Mouse (Mus musculus): Measurements from ENCODE around the gene Efemp2. TPM values are rescaled to one million over a fixed set of nuclear protein-coding genes. Genes with fewer than 3 reads are reported as not detected.
A peak's percentile ranks its signal among the peaks of the same experiment; 100 is the strongest.

Efemp2 gene
- polyA plus RNA-seq, 1 experiment from 2014 or later: 68.9 TPM

DNA sequence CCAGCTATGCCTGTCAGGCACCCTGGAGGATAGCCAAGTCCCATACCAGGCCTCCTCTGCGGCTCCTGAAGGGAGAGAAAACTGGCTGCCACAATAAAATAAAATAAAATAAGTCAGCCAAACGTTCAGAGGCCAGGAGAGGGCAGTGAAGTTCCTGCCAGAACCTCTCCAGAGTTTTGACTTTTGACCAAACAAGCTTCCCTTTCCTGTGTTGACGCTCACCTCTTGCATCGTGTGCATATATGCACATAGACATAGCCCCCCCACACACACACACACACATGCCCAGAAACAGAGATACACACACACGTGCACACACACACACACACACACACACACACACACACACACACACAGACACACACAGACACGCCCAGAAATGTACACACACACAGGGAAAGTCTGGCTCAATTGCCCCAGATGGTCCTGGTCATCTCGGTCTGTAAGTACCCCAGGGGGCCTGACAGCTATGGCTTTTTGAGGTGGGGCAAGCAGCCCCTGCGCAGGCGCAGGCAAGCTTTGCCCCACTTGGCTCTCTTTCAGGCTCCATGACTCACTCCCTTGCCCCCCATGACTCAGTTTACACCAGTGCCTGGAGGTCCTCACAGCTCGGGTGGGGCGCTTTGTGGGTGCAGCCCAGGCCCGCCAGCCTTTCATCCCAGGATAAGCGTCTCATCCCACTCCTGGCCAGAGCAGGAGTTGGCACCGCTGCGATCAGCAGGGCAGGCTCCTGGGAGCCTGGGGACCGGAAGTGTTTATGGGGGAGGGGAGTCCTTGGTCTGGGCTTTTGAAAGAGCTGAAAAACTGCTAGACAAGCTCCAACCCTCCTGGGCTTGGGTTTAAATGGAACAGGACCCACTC lies 40.5 kb upstream of the Efemp2 start:
- Histone ChIP-seq H3K4me3 (peak overlapping the region; percentile 23), H3K27me3 (peaks cover 8% of the 10 kb centered on the region; the same call in 1 of the 2 replicates), H3K9ac (replicated peaks) (peak overlapping the region; percentile 31; the same call in 1 of the 2 replicates), H3K4me2 (replicated peaks) (peak overlapping the region; percentile 49), H3K9me3 (no peaks in the 10 kb centered on the region), H3K4me1 (peaks cover 8% of the 10 kb centered on the region), H3K27ac (replicated peaks) (no peak overlapping the region), H3K36me3 (no peaks in the 10 kb centered on the region)
- 17% methylated on average over 16 of the region's 16 CpGs for WGBS
- no peak for ATAC-seq (ENCODE audit: low FRiP score, low read depth)

DNA sequence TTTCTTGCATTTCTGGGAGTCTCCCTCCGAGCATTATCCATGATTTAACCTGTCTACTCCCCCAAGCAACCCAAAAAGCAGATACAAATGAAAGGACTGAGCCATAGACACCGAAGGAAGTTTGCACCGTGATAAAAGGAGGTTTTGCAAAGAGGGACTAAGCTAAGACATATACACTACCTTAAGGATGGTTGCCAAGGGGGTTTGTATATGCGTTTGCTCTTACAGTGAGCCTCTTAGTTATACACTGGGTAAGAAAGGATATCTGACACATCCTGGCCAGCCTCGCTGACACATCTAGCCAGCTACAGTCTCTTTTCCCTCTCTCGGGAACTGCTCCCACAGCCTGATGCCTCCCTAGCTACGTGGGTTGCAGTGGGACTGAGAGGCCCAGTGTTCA lies 39.8 kb upstream of the Efemp2 start:
- Histone ChIP-seq H3K4me2 (replicated peaks) (peak overlapping the region; percentile 49), H3K9ac (replicated peaks) (no peak overlapping the region), H3K9me3 (no peaks in the 10 kb centered on the region), H3K27ac (replicated peaks) (no peak overlapping the region), H3K27me3 (peaks cover 8% of the 10 kb centered on the region; the same call in 1 of the 2 replicates), H3K36me3 (no peaks in the 10 kb centered on the region), H3K4me1 (peaks cover 8% of the 10 kb centered on the region), H3K4me3 (no peak overlapping the region)
- WGBS: 72% methylated on average over 7 of the region's 7 CpGs
- no peak for ATAC-seq (ENCODE audit: low FRiP score, low read depth)

DNA sequence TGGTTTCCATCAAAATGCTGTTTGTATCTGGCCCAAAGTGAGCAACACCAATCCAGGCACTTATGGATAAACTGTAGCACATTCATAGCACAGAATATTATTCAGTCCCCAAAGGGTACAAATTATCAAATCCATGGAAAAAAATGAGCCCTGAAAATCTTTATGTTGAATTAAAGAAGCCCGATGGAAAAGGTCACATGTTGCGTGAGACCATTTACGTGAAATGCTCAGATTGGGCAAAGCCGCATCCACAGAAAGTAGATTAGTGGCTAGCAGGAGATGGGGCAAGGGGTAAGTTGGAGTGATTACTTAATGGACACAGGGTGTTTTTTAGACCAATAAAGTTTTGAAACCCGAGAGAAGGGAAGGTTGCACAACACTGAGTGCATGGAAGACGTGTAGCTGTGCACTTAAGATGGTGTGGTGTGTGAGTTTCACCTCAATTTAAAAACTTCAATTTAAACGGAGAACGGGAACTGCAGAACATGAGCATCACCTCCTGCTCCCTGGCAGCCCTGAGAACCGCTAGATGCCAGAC lies 29.3 kb upstream of the Efemp2 start:
- H3K27me3 ChIP-seq: peaks cover 59% of the 10 kb centered on the region
- H3K4me1 ChIP-seq: peaks cover 15% of the 10 kb centered on the region
- ATAC-seq (ENCODE audit: low FRiP score, low read depth): no peak
- 74% methylated on average over 9 of the region's 9 CpGs for WGBS
- no peaks in the 10 kb centered on the region for H3K36me3 ChIP-seq
- no peaks in the 10 kb centered on the region for H3K9me3 ChIP-seq
- no peak overlapping the region for H3K4me2 ChIP-seq (replicated peaks)
- no peak overlapping the region for H3K27ac ChIP-seq (replicated peaks)
- no peak overlapping the region for H3K4me3 ChIP-seq
- no peak overlapping the region for H3K9ac ChIP-seq (replicated peaks)

DNA sequence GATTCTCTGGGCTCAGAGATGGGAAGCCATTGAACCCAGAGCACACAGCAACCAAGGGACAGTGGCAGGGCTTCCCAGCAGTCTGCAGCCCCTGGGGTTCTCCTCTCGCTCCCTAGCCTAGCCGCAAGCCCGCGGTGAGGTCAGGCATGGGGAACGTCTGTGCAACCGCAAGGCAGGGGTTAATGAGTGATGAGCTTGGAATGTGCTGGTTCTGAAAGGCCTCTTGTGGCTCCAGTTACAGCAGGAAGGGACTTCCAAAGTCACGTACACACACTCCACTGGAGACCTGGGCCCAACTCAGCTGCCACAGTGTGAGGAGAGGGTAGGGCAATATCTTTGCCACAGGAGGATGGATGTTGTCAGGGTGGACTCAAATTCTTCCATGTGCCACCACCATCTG lies 28.8 kb upstream of the Efemp2 start:
- 40% methylated on average over 7 of the region's 7 CpGs for WGBS
- Histone ChIP-seq H3K27me3 (peaks cover 64% of the 10 kb centered on the region), H3K9ac (replicated peaks) (no peak overlapping the region), H3K36me3 (no peaks in the 10 kb centered on the region), H3K4me1 (peaks cover 15% of the 10 kb centered on the region), H3K4me2 (replicated peaks) (no peak overlapping the region), H3K4me3 (no peak overlapping the region), H3K27ac (replicated peaks) (no peak overlapping the region), H3K9me3 (no peaks in the 10 kb centered on the region)
- no peak for ATAC-seq (ENCODE audit: low FRiP score, low read depth)

DNA sequence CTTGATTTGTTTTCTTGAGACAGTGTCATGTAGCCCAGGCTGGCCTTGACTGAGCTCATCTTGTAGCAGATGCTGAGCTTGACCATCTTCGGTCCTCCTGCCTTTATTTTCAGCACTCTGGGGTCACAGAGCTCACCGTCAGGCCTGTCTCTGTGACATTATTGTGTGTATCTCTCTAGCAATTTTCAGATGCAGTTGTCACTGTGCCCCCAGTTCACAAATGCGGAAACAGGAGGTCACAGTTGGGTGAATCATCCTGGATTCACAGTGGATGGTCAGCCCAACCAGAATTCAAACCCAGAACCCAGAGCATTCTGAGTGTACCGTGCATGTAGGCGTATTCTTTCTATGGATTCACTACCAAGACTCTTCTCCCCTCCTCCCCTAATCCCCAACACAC lies 28.0 kb upstream of the Efemp2 start:
- H3K9ac ChIP-seq (replicated peaks): no peak overlapping the region
- H3K27me3 ChIP-seq: peaks cover 72% of the 10 kb centered on the region
- no peak for ATAC-seq (ENCODE audit: low FRiP score, low read depth)
- H3K36me3 ChIP-seq: no peaks in the 10 kb centered on the region
- no peak overlapping the region for H3K27ac ChIP-seq (replicated peaks)
- H3K9me3 ChIP-seq: no peaks in the 10 kb centered on the region
- H3K4me2 ChIP-seq (replicated peaks): no peak overlapping the region
- H3K4me1 ChIP-seq: peaks cover 15% of the 10 kb centered on the region
- WGBS: 90% methylated on average over 5 of the region's 5 CpGs
- H3K4me3 ChIP-seq: no peak overlapping the region

DNA sequence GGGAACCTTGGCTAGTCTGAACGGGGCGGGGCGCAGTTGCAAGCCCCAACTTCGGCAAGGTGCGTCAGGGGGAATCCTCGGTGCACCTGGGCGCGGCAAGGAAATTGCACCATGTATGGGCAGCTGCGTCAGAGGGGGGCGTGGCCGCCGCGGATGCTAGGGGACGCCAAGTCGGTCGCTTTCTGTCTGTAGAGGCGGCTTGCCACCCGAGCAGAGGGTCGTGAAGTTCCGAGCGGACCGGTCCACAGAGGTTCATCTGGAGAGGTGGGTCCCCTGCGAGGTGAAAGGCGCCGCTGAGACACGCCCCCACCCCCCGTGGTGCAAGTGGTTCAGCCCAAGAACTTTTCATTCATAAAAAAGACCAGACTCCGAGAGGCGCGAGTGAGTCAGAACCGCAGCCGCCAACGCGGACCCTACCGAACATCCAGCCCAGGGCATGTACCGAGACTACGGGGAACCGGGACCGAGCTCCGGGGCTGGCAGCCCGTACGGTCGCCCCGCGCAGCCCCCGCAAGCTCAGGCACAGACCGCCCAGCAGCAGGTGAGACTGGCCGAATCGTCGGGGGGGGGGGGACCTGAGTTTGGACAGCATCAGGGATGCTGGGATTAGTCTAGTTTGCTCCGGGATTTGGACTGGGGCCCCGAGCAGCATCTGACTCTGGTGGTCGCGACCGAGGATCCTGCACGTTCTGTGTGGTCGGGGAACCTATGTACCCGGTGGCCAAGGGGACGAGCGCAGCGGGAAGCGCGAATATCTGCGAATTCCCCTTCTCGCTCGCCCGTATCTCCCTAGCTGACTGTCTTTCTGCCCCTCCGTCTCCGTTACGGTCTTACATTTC lies 26.0 kb upstream of the Efemp2 start, which contains the start of gene Fosl1:
Fosl1 (plus strand) TSS at position 33 of the 839 bp plus-strand sequence.
- peaks cover 15% of the 10 kb centered on the region for H3K4me1 ChIP-seq
- peak within 1 kb of the TSS; percentile 97 for H3K4me2 ChIP-seq (replicated peaks)
- H3K9me3 ChIP-seq: no peaks in the 10 kb centered on the region
- no peak within 1 kb of the TSS for H3K27ac ChIP-seq (replicated peaks)
- H3K27me3 ChIP-seq: peaks cover 84% of the 10 kb centered on the region
- H3K4me3 ChIP-seq: peak within 1 kb of the TSS; percentile 49
- no peaks in the 10 kb centered on the region for H3K36me3 ChIP-seq
- peak within 1 kb of the TSS; percentile 59 for H3K9ac ChIP-seq (replicated peaks)
- ATAC-seq (ENCODE audit: low FRiP score, low read depth): peak; percentile 49; the same call in 1 of the 2 replicates
- WGBS: 1% methylated on average over 70 of the region's 70 CpGs

DNA sequence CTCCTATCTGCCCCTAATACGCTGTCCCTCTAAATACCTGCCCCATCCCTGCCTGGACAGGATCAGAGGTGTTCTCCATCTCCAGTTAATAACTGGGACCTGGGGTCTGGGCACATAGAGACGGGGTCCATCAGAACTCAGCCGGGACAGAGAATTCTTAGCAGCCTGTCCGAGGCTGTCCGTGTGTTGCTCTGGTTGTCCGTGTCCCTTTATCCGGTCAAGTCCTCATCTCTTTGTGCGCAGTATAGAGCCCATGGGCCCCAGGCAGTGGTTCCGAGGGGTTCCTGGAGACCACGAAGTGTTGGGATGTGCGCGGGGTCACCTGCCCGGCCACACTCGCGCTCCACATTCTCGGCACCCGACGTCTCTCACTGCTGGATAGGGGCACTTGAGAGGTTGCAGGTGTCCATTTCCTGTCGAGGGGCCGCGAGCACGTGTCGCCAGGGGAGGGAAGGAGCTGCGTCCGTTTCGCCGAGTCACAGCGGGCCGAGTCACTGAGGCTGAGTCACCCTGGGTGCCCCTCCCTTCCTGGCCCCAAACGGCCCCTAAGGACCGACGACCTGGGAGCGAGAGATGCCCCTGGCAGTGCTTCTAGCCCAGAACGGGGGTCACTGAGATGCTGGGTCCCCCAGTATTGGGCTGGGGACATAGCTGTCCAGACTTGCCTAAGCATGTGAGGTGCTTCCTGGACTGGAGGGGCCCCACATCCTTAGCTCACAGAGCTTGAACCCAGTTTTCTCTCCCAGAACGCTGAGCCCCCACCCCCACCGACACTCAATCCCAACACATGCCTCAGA lies 25.2 kb upstream of the Efemp2 start:
- WGBS: 11% methylated on average over 36 of the region's 36 CpGs
- Histone ChIP-seq H3K4me3 (peak overlapping the region; percentile 49), H3K9ac (replicated peaks) (peak overlapping the region; percentile 59; the same call in 1 of the 2 replicates), H3K27me3 (peaks cover 84% of the 10 kb centered on the region), H3K4me2 (replicated peaks) (peak overlapping the region; percentile 97), H3K36me3 (0 out of 2 replicates have a peak, but pooled peaks cover under 1% of the 10 kb centered on the region), H3K4me1 (peaks cover 15% of the 10 kb centered on the region), H3K9me3 (no peaks in the 10 kb centered on the region), H3K27ac (replicated peaks) (no peak overlapping the region)
- no peak for ATAC-seq (ENCODE audit: low FRiP score, low read depth)

DNA sequence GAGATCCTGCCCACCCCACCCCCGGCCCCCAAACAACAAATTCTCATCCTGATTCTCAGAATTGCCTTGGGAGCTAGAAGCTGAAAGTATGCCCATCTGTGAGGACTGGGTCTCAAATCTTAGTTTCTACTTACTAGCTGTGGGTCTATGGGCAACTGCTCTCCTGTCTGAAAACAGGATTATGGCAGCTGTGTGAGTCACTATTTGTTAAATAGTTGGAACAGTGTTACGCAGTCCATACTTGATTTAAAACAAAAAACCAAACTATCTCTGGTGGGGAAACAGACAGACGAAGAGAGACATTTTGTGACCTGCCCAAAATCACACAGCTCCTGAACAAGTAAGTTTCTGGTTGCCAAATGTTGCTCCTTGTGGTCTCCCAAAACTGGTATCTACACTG lies 24.1 kb upstream of the Efemp2 start:
- Histone ChIP-seq H3K9ac (replicated peaks) (no peak overlapping the region), H3K36me3 (peaks cover 10% of the 10 kb centered on the region; the same call in 1 of the 2 replicates), H3K9me3 (no peaks in the 10 kb centered on the region), H3K4me3 (no peak overlapping the region), H3K4me1 (peaks cover 15% of the 10 kb centered on the region), H3K27me3 (peaks cover 73% of the 10 kb centered on the region), H3K4me2 (replicated peaks) (no peak overlapping the region), H3K27ac (replicated peaks) (no peak overlapping the region)
- WGBS: 86% methylated on average over 3 of the region's 3 CpGs
- no peak for ATAC-seq (ENCODE audit: low FRiP score, low read depth)

DNA sequence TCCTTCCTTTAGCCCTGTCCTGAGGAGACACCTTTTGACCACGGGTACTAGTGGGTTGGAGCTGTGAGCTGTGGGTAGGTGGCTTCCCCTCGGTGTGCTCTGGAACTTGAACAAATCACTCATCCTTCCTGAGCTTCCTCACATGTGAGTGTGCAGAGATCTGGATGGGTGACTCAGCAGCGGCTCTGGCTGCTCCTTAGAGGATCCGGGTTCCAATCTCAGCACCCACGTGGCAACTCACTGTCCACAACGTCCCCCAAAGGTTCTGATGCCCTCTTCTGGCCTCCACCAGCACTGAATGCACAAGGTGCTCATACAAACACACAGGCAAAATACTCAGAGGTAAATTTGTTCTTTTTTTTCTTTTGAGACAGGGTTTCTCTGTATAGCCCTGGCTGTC lies 22.0 kb upstream of the Efemp2 start:
- WGBS: 79% methylated on average over 6 of the region's 6 CpGs
- peaks cover 52% of the 10 kb centered on the region for H3K27me3 ChIP-seq
- no peak overlapping the region for H3K4me3 ChIP-seq
- no peak for ATAC-seq (ENCODE audit: low FRiP score, low read depth)
- H3K36me3 ChIP-seq: peaks cover 10% of the 10 kb centered on the region; the same call in 1 of the 2 replicates
- H3K27ac ChIP-seq (replicated peaks): no peak overlapping the region
- H3K4me2 ChIP-seq (replicated peaks): no peak overlapping the region
- H3K9ac ChIP-seq (replicated peaks): no peak overlapping the region
- peaks cover 33% of the 10 kb centered on the region for H3K4me1 ChIP-seq
- no peaks in the 10 kb centered on the region for H3K9me3 ChIP-seq

DNA sequence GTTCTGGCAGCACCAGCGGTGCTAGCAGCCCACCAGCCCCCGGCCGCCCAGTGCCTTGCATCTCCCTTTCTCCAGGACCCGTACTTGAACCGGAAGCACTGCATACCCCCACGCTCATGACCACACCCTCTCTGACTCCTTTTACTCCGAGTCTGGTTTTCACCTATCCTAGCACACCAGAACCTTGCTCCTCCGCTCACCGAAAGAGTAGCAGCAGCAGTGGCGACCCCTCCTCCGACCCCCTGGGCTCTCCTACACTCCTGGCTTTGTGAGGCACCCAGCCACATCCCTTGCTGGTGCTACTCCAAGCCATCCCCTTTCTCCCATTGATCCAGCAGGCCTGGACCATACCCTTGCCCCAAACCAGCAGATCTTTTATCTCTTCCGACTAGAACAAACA lies 18.7 kb upstream of the Efemp2 start:
- no peak overlapping the region for H3K4me3 ChIP-seq
- no peak overlapping the region for H3K9ac ChIP-seq (replicated peaks)
- H3K27me3 ChIP-seq: peaks cover 34% of the 10 kb centered on the region
- peaks cover 31% of the 10 kb centered on the region for H3K4me1 ChIP-seq
- H3K9me3 ChIP-seq: no peaks in the 10 kb centered on the region
- H3K4me2 ChIP-seq (replicated peaks): peak overlapping the region; percentile 98
- H3K27ac ChIP-seq (replicated peaks): no peak overlapping the region
- H3K36me3 ChIP-seq: peaks cover 10% of the 10 kb centered on the region; the same call in 1 of the 2 replicates
- 87% methylated on average over 12 of the region's 12 CpGs for WGBS
- no peak for ATAC-seq (ENCODE audit: low FRiP score, low read depth)

DNA sequence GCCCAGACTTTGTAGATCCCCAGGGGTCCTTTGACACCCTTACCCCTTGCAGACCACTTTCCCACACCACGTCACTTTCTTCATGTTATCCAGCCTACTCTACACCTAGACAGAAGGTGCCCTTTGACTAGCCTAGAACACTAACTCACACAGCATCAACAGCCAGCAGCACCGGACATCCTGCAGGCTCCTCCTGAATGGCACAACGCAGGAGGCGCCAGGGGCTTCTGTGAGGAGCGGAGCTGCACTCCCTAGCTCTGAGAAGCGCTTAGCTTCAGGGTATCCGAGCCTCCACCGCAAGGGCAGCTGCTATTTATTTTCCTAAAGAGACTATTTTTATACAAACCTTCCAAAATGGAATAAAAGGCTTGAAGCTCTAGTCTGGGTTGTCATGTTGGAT lies 18.2 kb upstream of the Efemp2 start:
- Histone ChIP-seq H3K4me3 (peak overlapping the region; percentile 72), H3K4me2 (replicated peaks) (peak overlapping the region; percentile 98), H3K4me1 (peaks cover 32% of the 10 kb centered on the region), H3K36me3 (peaks cover 10% of the 10 kb centered on the region; the same call in 1 of the 2 replicates), H3K9me3 (no peaks in the 10 kb centered on the region), H3K27me3 (peaks cover 29% of the 10 kb centered on the region), H3K27ac (replicated peaks) (no peak overlapping the region), H3K9ac (replicated peaks) (peak overlapping the region; percentile 83; the same call in 1 of the 2 replicates)
- WGBS: 61% methylated on average over 8 of the region's 8 CpGs
- ATAC-seq (ENCODE audit: low FRiP score, low read depth): no peak

Measured in midbrain, embryonic 12.5 days (tissue).